Mouse (Mus musculus) erythroblast, embryonic 14.5 days (primary cell): ENCODE data around the gene Zmym5. TPM values are rescaled to one million over a fixed set of nuclear protein-coding genes. Genes with fewer than 3 reads are reported as not detected.
"Not testable (repeated sequence)": the region's sequence is repeated elsewhere in the genome, so short reads cannot be mapped to it uniquely, and the experiment has no call there.

Experiments
- H3K27me3 ChIP-seq: 2 replicates; pipeline ENCODE4 v1.6.1; 2012; ENCODE audit warnings: inconsistent platforms; ENCODE audit not compliant: control insufficient read depth
- H3K36me3 ChIP-seq: 2 replicates; pipeline ENCODE4 v1.6.1; 2012; ENCODE audit warnings: mild to moderate bottlenecking, inconsistent platforms; ENCODE audit not compliant: control insufficient read depth
- H3K4me1 ChIP-seq: 2 replicates; pipeline ENCODE4 v1.6.1; 2012; ENCODE audit warnings: inconsistent platforms; ENCODE audit not compliant: control insufficient read depth
- H3K4me3 ChIP-seq: replicated peaks from 2 replicates; pipeline ENCODE3; 2012; ENCODE audit warnings: moderate library complexity, mild to moderate bottlenecking, inconsistent platforms
- H3K9me3 ChIP-seq: 2 replicates; pipeline ENCODE4 v1.6.1; 2012; ENCODE audit warnings: low read length, inconsistent platforms, mixed read lengths; ENCODE audit not compliant: control insufficient read depth
- GATA1 ChIP-seq: IDR thresholded peaks from 2 replicates; pipeline ENCODE4 v1.6.1; 2012; ENCODE audit warnings: low read length, inconsistent platforms, mixed read lengths
- TAL1 ChIP-seq: IDR thresholded peaks from 3 replicates; pipeline ENCODE4 v1.6.1; 2012; ENCODE audit warnings: low read length, inconsistent platforms, mixed read lengths
- polyA plus RNA-seq: library from polyadenylated mRNA; stranded (reverse); fragments of >175 nt; gene quantifications from 2 replicates; pipeline ENCODE4 v1.2.3, GENCODE M21; 2012

Gene Zmym5
- polyA plus RNA-seq, 1 experiment: 0.17 TPM

DNA sequence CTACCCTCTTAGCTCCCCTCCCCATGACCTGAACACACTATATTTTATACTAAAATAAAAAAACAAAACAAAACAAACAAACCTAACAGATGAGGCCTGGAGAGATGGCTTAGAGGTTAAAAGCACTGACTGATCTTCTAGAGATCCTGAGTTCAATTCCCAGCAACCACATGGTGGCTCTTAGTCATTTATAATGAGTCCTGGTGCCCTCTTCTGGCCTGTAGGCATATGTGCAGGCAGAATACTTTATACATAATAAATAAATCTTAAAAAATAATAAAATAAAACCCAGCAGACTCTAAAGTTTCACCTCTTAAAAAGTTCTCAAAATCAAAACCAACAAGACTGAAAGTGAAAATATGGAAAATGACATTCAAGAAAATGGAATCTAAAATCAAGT lies 13.0 kb upstream of the Zmym5 start:
- TF ChIP-seq TAL1 (no peak), GATA1 (no peak)
- Histone ChIP-seq H3K4me1 (no peaks in the 10 kb centered on the region), H3K4me3 (no peak overlapping the region), H3K9me3 (no peaks in the 10 kb centered on the region), H3K27me3 (no peaks in the 10 kb centered on the region), H3K36me3 (no peaks in the 10 kb centered on the region)

DNA sequence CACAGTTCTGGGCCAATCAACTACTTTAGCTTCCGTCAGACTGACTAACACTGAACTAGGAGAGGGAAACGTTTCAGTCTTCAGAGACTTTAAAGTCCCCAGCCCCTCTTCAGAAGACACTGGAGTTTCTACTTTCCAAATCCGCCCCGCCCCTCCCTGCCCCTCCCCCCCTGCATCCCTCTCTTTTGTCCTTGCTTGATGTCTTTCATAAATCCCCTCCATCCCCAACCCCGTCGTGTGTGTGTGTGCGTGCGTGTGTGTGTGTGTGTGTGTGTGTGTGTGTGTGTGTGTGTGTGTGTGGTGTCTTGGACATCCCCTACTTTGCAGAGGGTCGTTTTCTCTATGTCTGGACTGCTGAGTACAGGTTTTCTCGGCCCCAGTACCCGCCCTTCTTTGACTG lies 6.1 kb upstream of the Zmym5 start:
- TF ChIP-seq TAL1 (no peak), GATA1 (no peak)
- Histone ChIP-seq H3K27me3 (peaks cover 9% of the 10 kb centered on the region; the same call in 1 of the 2 replicates), H3K9me3 (no peaks in the 10 kb centered on the region), H3K4me3 (no peak overlapping the region), H3K36me3 (no peaks in the 10 kb centered on the region), H3K4me1 (peaks cover 10% of the 10 kb centered on the region)

DNA sequence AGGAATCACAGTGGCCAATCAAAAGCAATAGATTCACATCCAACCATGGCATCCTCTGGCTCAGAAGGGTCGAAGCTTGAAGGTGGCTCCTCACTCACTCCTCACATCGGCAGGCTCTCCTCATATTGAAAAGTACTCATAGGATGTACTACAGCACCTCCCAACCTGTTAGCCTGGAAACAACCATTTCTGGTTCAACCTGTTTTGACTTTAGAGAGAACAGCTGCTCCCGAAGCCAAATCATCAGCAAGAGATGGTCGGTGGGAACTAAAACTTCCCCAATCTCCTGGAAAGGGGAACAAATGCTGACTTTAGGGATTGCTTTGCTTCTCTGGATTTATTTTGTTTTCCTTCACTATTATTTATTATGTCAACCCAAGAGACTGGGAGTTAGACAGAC lies 5.6 kb upstream of the Zmym5 start:
- H3K27me3 ChIP-seq: peaks cover 9% of the 10 kb centered on the region; the same call in 1 of the 2 replicates
- H3K9me3 ChIP-seq: no peaks in the 10 kb centered on the region
- no peak for TF ChIP-seq GATA1
- no peak for TF ChIP-seq TAL1
- H3K4me1 ChIP-seq: peaks cover 12% of the 10 kb centered on the region
- no peaks in the 10 kb centered on the region for H3K36me3 ChIP-seq
- H3K4me3 ChIP-seq: no peak overlapping the region

DNA sequence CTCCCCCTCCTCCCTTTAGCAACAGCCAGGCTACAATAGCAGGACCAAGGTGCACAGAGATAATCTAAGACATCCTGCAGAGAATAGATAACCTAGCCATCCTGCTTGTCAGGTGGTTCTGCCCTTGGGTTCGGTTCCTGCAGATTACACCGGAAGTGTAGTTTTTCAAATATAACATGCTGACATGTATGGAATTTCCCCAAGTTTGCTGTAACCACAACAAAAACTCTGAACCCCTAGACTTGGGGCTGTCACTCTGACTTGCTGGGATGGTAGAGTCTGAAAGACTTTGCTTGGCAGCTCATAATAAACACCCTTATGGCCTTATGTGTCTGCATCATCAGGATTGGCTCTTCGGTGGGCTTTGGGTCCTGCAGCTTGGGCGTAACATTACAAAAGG lies 5.0 kb upstream of the Zmym5 start:
- H3K9me3 ChIP-seq: no peaks in the 10 kb centered on the region

DNA sequence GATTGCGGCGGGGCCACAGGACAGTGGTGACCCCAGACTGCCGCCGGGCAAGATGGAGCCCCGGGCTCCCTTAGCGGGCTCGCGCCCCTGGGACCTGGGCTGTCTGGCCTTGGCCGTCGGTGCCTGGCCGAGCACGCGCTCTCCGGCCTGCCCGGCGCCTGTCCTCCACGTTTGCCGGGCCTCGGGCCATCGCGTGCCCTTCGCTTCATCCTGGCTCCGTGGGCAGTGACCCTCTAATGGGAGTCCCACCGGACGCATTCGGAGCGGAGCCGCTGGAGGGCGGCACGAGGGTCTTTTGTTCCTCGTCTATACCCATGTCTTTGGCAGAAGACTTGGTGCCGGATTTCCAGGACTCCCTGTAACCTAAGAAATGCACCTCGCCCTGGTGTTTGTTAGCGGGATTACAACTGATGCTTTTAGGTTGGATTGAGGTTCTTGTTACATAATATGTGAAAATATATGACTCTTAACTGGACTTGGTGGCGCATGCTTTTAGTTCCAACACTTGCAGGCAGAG lies 1.1 kb upstream of the Zmym5 start:
- H3K4me1 ChIP-seq: peaks cover 30% of the 10 kb centered on the region
- H3K36me3 ChIP-seq: peaks cover 13% of the 10 kb centered on the region
- TF ChIP-seq TAL1: no peak
- no peak for TF ChIP-seq GATA1
- H3K9me3 ChIP-seq: no peaks in the 10 kb centered on the region
- peak overlapping the region; percentile 66 for H3K4me3 ChIP-seq
- H3K27me3 ChIP-seq: peaks cover 9% of the 10 kb centered on the region; the same call in 1 of the 2 replicates

More for the DNA sequence above, 5.0 kb upstream of the Zmym5 start:
- Histone ChIP-seq H3K4me3 (no peak overlapping the region), H3K36me3 (no peaks in the 10 kb centered on the region), H3K27me3 (peaks cover 9% of the 10 kb centered on the region; the same call in 1 of the 2 replicates), H3K4me1 (peaks cover 12% of the 10 kb centered on the region)
- TF ChIP-seq GATA1: no peak
- TF ChIP-seq TAL1: no peak

DNA sequence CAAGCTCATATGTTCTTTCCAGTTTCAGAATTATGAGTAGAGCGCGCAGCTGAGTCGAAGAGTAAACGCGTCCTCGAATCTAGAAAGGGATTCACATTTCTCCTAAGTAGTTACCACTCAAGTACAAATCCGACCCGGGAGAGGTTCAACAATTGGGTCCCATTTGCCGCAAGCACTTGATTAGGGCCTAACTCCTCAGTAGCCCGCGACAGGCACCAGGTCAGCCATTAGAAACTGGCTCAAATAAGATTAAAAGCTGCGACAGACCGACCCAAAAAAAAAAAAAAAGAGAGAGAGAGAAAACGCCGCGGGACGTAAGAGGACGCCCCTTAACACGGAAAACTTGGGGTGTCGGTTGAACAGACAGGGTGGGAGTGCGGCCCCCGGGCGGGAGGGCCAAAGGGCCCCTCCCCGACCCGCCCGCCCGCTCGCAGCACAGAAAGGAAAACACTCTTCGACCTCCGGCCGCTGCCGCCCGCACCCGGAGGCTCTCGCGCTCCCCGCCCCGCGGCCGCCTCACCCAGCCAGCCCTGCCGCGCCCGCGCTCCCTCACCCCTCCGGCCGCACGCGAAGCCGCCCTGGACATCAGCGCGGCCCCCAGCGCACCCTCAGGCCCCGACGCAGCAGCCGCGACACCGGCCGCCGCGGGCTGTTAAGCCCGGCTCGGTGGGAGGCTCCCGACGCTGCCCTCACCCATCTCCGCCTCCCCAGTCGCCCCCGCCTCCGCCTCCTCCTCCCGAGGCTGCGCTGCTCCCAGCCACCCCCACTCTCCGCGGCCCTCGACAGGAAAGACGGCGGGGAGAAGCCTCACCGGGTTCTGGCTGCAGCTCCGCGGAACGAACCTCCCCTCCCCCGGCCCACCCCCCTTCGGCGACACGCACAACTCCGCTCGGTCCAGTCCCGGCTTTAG lies 480 bp downstream of the Zmym5 start:
- H3K4me3 ChIP-seq: peak overlapping the region; percentile 81
- not testable (repeated sequence) for H3K27me3 ChIP-seq
- H3K36me3 ChIP-seq: peaks cover 17% of the 10 kb centered on the region

DNA sequence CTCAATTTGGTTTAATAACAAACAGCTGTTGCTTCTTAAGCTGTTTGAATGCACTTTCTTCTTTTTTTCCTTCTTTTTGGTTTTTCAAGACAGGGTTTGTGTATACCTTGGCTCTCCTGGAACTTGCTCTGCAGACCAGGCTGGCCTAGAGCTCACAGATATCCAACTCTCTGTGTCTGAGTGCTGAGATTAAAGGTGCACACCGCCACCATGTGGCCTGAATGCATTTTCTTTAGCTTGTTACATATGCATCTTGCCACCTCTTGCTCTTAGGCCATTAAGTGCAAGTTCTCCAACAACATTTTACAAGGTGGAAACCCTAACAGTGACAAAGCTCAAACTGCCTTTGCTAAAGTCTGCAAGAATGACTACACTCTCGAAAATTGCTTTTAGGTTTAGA lies 18.3 kb downstream of the Zmym5 start:
- no peaks in the 10 kb centered on the region for H3K27me3 ChIP-seq
- H3K4me1 ChIP-seq: no peaks in the 10 kb centered on the region
- peaks cover 66% of the 10 kb centered on the region for H3K36me3 ChIP-seq
- no peak overlapping the region for H3K4me3 ChIP-seq
- no peaks in the 10 kb centered on the region for H3K9me3 ChIP-seq
- TF ChIP-seq TAL1 (no peak), GATA1 (no peak)

More for the DNA sequence above, 480 bp downstream of the Zmym5 start:
- peaks cover 30% of the 10 kb centered on the region for H3K4me1 ChIP-seq
- not testable (repeated sequence) for H3K9me3 ChIP-seq

DNA sequence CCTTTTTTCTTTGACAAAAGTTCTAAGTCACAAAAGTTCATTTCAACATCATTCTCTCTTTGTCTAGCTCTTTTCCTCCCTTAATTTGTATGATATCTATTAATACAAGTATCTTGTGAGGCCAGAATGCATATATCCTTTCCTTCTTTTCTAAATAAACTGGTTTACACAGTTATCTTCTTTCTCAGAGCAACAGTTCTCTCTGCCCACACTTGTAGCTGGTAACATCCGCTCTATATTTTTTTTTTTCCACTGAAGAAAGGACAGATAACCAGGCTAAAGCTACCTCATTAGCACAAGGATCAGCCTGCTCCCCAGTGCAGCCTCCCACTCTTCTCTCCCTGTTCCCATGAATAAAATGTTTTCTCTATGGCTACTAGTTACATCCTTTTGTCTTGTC lies 26.9 kb downstream of the Zmym5 start:
- Histone ChIP-seq H3K4me3 (no peak overlapping the region), H3K9me3 (no peaks in the 10 kb centered on the region), H3K36me3 (peaks cover 2% of the 10 kb centered on the region), H3K4me1 (no peaks in the 10 kb centered on the region), H3K27me3 (no peaks in the 10 kb centered on the region; the same call in 1 of the 2 replicates)
- TF ChIP-seq GATA1 (no peak), TAL1 (no peak)

DNA sequence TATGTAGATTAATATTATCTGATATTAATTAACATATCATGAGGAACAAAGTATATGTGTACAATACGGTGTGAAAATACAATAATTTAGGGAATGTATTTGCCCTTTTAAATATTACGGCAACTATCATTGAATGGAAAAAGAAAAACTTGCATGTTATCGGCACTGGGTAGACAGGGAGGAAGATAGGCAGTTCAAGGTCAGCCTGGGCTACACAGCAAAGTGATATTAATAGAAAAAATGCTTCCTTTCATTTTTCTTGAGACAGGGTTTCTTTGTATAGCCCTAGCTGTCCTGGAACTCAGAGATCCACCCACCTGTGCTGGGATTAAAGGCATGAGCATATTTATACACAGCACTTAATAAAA lies 32.6 kb downstream of the Zmym5 start:
- H3K27me3 ChIP-seq: no peaks in the 10 kb centered on the region
- H3K9me3 ChIP-seq: no peaks in the 10 kb centered on the region
- peak overlapping the region; percentile 100 for H3K4me3 ChIP-seq
- peaks cover 20% of the 10 kb centered on the region for H3K36me3 ChIP-seq
- peaks cover 37% of the 10 kb centered on the region for H3K4me1 ChIP-seq
- TF ChIP-seq TAL1 (no peak), GATA1 (no peak)
